Mouse (Mus musculus) ES-Bruce4 (cell line): ENCODE data around the gene Cggbp1.

Source experiments
- CTCF ChIP-seq: IDR thresholded peaks from one replicate; pipeline ENCODE4 v1.8.1; 2011; ENCODE audit warnings: low read depth, low read length
- POLR2A ChIP-seq: IDR thresholded peaks from one replicate; pipeline ENCODE4 v1.8.1; 2011; ENCODE audit warnings: low read length; ENCODE audit not compliant: insufficient read depth

GRCm38 (mm10) chr16:64850287-64851084, 1.3 kb upstream of the Cggbp1 start:
- TF ChIP-seq POLR2A (no peak), CTCF (no peak)
